Mouse (Mus musculus) Patski (cell line): ENCODE results near the gene Hoxd11. TPM values are rescaled to one million over a fixed set of nuclear protein-coding genes. Genes with fewer than 3 reads are reported as not detected.

Source experiments
- ATAC-seq: fragments of 100-300 bp; one replicate; pipeline ENCODE4 v1.8.0; 2021
- CTCF ChIA-PET: fragments of 350-600 bp; sonication (Branson Sonifier 250); formaldehyde crosslinking; loops from one replicate; lab custom pipeline; 2022; ENCODE audit warnings: inconsistent platforms; lab: Charles Lee
- POLR2A ChIA-PET: fragments of 350-600 bp; sonication (Branson Sonifier 250); formaldehyde crosslinking; loops from one replicate; lab custom pipeline; 2022; ENCODE audit warnings: antibody characterized with exemption, inconsistent platforms; lab: Charles Lee
- DNase-seq: peaks from one replicate; pipeline ENCODE4 v3.0.0-alpha.2; 2011; ENCODE audit warnings: low read depth, low spot score
- H3K27me3 ChIP-seq: fragments of 371-371 bp; one replicate; pipeline ENCODE4 v1.5.1; 2021
- CTCF ChIP-seq: fragments of 100-300 bp; IDR thresholded peaks from one replicate; pipeline ENCODE4 v1.5.1; 2021
- in situ Hi-C: fragments of 300-500 bp; cut with MboI; formaldehyde crosslinking; loops from 3 replicates; pipeline ENCODE4 v1.11.1; 2018; ENCODE audit warnings: low pct_unique_long_range_greater_than_20kb, mixed read lengths
- polyA plus RNA-seq: library from polyadenylated mRNA; unstranded; gene quantifications from one replicate; pipeline ENCODE4 v1.2.3, GENCODE M21; 2021

Hoxd11 gene
- polyA plus RNA-seq, 1 experiment from 2014 or later: not detected

GRCm38 (mm10) chr2:74694066-74694465 lies 14.7 kb downstream of the Hoxd11 start:
- ChIA-PET CTCF (no interaction called here), POLR2A (no interaction called here)
- ATAC-seq (no peak), DNase-seq (no peak)
- in situ Hi-C loops: loop anchor here (10.0 to 25.0 kb wide), 2 partner anchors 451 to 1068 kb away; no protein-coding TSS in a partner anchor
- TF ChIP-seq CTCF: no peak
- peaks cover 53% of the 10 kb centered on the region for H3K27me3 ChIP-seq

- ATAC-seq: no peak
- DNase-seq: no peak
- in situ Hi-C loops: loop anchor here (10.0 to 25.0 kb wide), 2 partner anchors 449 to 1067 kb away; no protein-coding TSS in a partner anchor
- ChIA-PET POLR2A (no interaction called here), CTCF (interaction anchor here (0.7 to 0.9 kb wide), 2 partner anchors 10 to 617 kb away, joined by 3 read pairs; no protein-coding TSS in a partner anchor)
- H3K27me3 ChIP-seq: peaks cover 42% of the 10 kb centered on the region
- TF ChIP-seq CTCF: no peak
These were observed 16.0 kb downstream of the Hoxd11 start for GRCm38 (mm10) chr2:74695383-74695782.

- H3K27me3 ChIP-seq: peaks cover 37% of the 10 kb centered on the region
- CTCF ChIA-PET: no interaction called here
- POLR2A ChIA-PET: no interaction called here
- DNase-seq: no peak
- no peak for TF ChIP-seq CTCF
- no peak for ATAC-seq
- in situ Hi-C loops: loop anchor here (10.0 to 25.0 kb wide), 2 partner anchors 449 to 1066 kb away; no protein-coding TSS in a partner anchor
These were observed 16.6 kb downstream of the Hoxd11 start for GRCm38 (mm10) chr2:74695813-74696430.

- DNase-seq (no peak), ATAC-seq (no peak)
- peaks cover 29% of the 10 kb centered on the region for H3K27me3 ChIP-seq
- TF ChIP-seq CTCF: no peak
- POLR2A ChIA-PET: no interaction called here
- CTCF ChIA-PET: no interaction called here
- in situ Hi-C loops: loop anchor here (10.0 to 25.0 kb wide), 2 partner anchors 448 to 1066 kb away; no protein-coding TSS in a partner anchor
These were observed 17.3 kb downstream of the Hoxd11 start for GRCm38 (mm10) chr2:74696442-74697335.

- ATAC-seq (peak; percentile 44), DNase-seq (no peak)
- no peak for TF ChIP-seq CTCF
- CTCF ChIA-PET: no interaction called here
- in situ Hi-C loops: loop anchor here (10.0 to 25.0 kb wide), 2 partner anchors 447 to 1065 kb away; no protein-coding TSS in a partner anchor
- H3K27me3 ChIP-seq: peaks cover 19% of the 10 kb centered on the region
- POLR2A ChIA-PET: no interaction called here
These were observed 18.3 kb downstream of the Hoxd11 start, which contains the start of gene Hoxd9 for GRCm38 (mm10) chr2:74697567-74698121. Gene Hoxd9, plus strand, starts transcription at chr2:74697727.

GRCm38 (mm10) chr2:74698201-74699052 lies 19.1 kb downstream of the Hoxd11 start:
- POLR2A ChIA-PET: no interaction called here
- DNase-seq (no peak), ATAC-seq (peak; percentile 31)
- H3K27me3 ChIP-seq: peaks cover 13% of the 10 kb centered on the region
- CTCF ChIA-PET: no interaction called here
- in situ Hi-C loops: loop anchor here (10.0 to 25.0 kb wide), 2 partner anchors 446 to 1064 kb away; no protein-coding TSS in a partner anchor
- TF ChIP-seq CTCF: no peak

GRCm38 (mm10) chr2:74699053-74699430 lies 19.7 kb downstream of the Hoxd11 start:
- no peak for DNase-seq
- no peak for TF ChIP-seq CTCF
- in situ Hi-C loops: loop anchor here (10.0 to 25.0 kb wide), 2 partner anchors 446 to 1063 kb away; no protein-coding TSS in a partner anchor
- peaks cover 15% of the 10 kb centered on the region for H3K27me3 ChIP-seq
- CTCF ChIA-PET: no interaction called here
- POLR2A ChIA-PET: no interaction called here
- ATAC-seq: no peak

- peaks cover 12% of the 10 kb centered on the region for H3K27me3 ChIP-seq
- ATAC-seq (no peak), DNase-seq (no peak)
- ChIA-PET CTCF (no interaction called here), POLR2A (no interaction called here)
- no peak for TF ChIP-seq CTCF
- in situ Hi-C loops: loop anchor here (5.0 to 25.0 kb wide), 4 partner anchors 445 to 1062 kb away; no protein-coding TSS in a partner anchor
These were observed 20.5 kb downstream of the Hoxd11 start for GRCm38 (mm10) chr2:74699664-74700545.
